Mouse (Mus musculus) retina, postnatal 7 days (tissue): ENCODE data around the gene Spast.

Source experiments
- DNase-seq: peaks from one replicate; pipeline ENCODE4 v3.0.0-alpha.2; 2012; ENCODE audit warnings: low read depth, low spot score

The Spast gene

GRCm38 (mm10) chr17:74424401-74425005 is 85.7 kb downstream of the Spast start:
- DNase-seq: no peak

GRCm38 (mm10) chr17:74430074-74430473 is 91.3 kb downstream of the Spast start:
- DNase-seq: no peak

- DNase-seq: peak; percentile 4
Observed at GRCm38 (mm10) chr17:74431481-74431880, 92.7 kb downstream of the Spast start.

- DNase-seq: no peak
Observed at GRCm38 (mm10) chr17:74432631-74433030, 93.8 kb downstream of the Spast start.

GRCm38 (mm10) chr17:74437762-74438161 is 99.0 kb downstream of the Spast start:
- no peak for DNase-seq

GRCm38 (mm10) chr17:74440486-74440885 is 101.7 kb downstream of the Spast start:
- no peak for DNase-seq
